Mouse (Mus musculus): Measurements from ENCODE around the gene Sspo. TPM values are rescaled to one million over a fixed set of nuclear protein-coding genes. Genes with fewer than 3 reads are reported as not detected.

Gene Sspo
- total and polyA plus RNA-seq, 3 experiments, result 0.08 to 0.42 (median 0.17) TPM

- no peaks in the 10 kb centered on the region for H3K9me3 ChIP-seq (replicated peaks; ENCODE audit: low read length)
- H3K36me3 ChIP-seq (replicated peaks in 1 of 2; ENCODE audit: control insufficient read depth in 1 of 2, insufficient read depth in 1 of 2, low read length in 1 of 2), result peaks cover 3 to 33% of the 10 kb centered on the region in 2 experiments
- no peak overlapping the region for H3K4me3 ChIP-seq (replicated peaks in 1 of 3; ENCODE audit: low read depth in 2 of 3, low read length in 2 of 3, poor library complexity in 1 of 3)
- no peaks in the 10 kb centered on the region for H3K27me3 ChIP-seq (replicated peaks)
- no peak overlapping the region for H3K9ac ChIP-seq (ENCODE audit: insufficient read depth, low read depth)
- H3K4me1 ChIP-seq (ENCODE audit: control insufficient read depth in 1 of 2, insufficient read depth in 2 of 2), result peaks cover 0 to 18% of the 10 kb centered on the region in 2 experiments; a peak in 2 of 4 replicates
- TF ChIP-seq MYC (IDR thresholded peaks at IDR 0.05; ENCODE audit: low read depth, low read length) (no peak), TCF12 (IDR thresholded peaks at IDR 0.05; ENCODE audit: low read depth, low read length) (no peak), POLR2AphosphoS2 (IDR thresholded peaks at IDR 0.05; ENCODE audit: low read depth, low read length) (no peak), E2F4 (IDR thresholded peaks at IDR 0.05; ENCODE audit: insufficient replicate concordance, low read depth, low read length) (no peak), ZKSCAN1 (IDR thresholded peaks at IDR 0.05; ENCODE audit: borderline replicate concordance, low read depth, low read length) (no peak), POLR2A (IDR thresholded peaks at IDR 0.05; ENCODE audit: low read depth, low read length) (no peak), CHD1 (IDR thresholded peaks at IDR 0.05; ENCODE audit: low read depth, low read length) (no peak), NELFE (IDR thresholded peaks at IDR 0.05; ENCODE audit: low read depth, low read length) (no peak), PAX5 (IDR thresholded peaks at IDR 0.05; ENCODE audit: low read length) (no peak), MXI1 (IDR thresholded peaks at IDR 0.05; ENCODE audit: low read depth, low read length) (no peak), USF1 (IDR thresholded peaks at IDR 0.05; ENCODE audit: low read depth, low read length) (no peak), SIN3A (IDR thresholded peaks at IDR 0.05; ENCODE audit: low read length) (no peak)
- in situ Hi-C loops (cut with MboI; ENCODE audit: low pct_ligation_motif_present, low pct_unique_long_range_greater_than_20kb, low sequenced_read_pairs) (loop anchor here (5.0 to 25.0 kb wide), 2 partner anchors 81 to 349 kb away; no protein-coding TSS in a partner anchor), dilution Hi-C loops (cut with MboI; ENCODE audit: extremely low pct_ligation_motif_present, extremely low pct_unique_long_range_greater_than_20kb, low sequenced_read_pairs) (no loop called here)
- H3K27ac ChIP-seq (ENCODE audit: insufficient read depth, low read depth), result no peak overlapping the region
- DNase-seq (ENCODE audit: extremely low read depth), result peak; percentile 33
- H3K79me2 ChIP-seq (replicated peaks; ENCODE audit: control insufficient read depth, extremely low read depth, insufficient read depth, poor library complexity, severe bottlenecking), result no peaks in the 10 kb centered on the region
- no peak overlapping the region for H3K4me2 ChIP-seq (ENCODE audit: insufficient read depth, low read depth, poor library complexity, severe bottlenecking)
Measured at GRCm38 (mm10) chr6:48536091-48536490, 88.1 kb downstream of the Sspo start.

DNA sequence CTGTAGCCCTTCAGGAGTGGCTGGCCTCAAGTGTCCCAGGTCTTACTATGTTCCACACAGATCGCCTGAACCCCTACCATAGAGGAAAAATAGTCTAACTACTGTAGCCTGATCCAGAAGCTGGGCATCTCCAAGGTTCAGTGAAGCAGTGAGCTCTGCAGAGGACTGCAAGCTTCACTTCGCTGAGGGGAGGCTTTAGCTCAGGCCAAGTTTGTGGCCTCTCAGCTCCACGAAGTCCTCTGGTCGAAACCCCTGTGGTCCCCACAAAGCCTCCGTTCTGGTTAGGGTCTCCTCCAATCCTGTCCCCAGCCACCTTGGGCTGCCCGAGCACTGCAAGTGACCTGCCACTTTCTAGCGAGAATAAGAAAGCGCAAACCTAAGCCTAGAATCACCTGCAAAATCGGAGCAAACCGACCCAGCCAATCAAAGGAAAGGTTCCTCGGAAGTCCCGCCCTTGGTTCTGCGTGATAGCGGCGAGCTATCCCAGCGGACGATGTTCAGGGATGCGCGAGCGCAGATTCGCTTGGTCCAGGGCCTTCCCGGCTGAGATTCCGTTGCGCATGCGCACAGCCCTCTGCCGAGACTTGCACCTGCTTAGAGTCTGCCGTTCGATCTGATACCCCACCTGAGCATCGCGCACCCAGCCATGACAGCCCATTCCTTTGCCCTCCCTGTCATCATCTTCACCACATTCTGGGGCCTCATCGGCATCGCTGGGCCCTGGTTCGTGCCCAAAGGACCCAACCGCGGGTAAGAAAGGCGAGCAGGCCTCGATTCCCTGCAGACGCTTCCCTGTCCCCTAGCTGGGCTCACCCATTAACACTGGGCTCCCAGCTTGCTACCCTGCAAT lies 89.3 kb downstream of the Sspo start, which contains the start of gene Atp6v0e2:
Gene Atp6v0e2 (plus strand): TSS at position 511 of the 850 bp plus-strand sequence.
- in situ Hi-C loops (cut with MboI; ENCODE audit: low pct_ligation_motif_present, low pct_unique_long_range_greater_than_20kb, low sequenced_read_pairs), result loop anchor here (5.0 to 25.0 kb wide), 2 partner anchors 80 to 350 kb away; no protein-coding TSS in a partner anchor
- no peak within 1 kb of the TSS for H3K4me3 ChIP-seq (replicated peaks in 1 of 3; ENCODE audit: low read depth in 2 of 3, low read length in 2 of 3, poor library complexity in 1 of 3)
- dilution Hi-C loops (cut with MboI; ENCODE audit: extremely low pct_ligation_motif_present, extremely low pct_unique_long_range_greater_than_20kb, low sequenced_read_pairs), result no loop called here
- H3K36me3 ChIP-seq (replicated peaks in 1 of 2; ENCODE audit: control insufficient read depth in 1 of 2, insufficient read depth in 1 of 2, low read length in 1 of 2), result peaks cover 3 to 21% of the 10 kb centered on the region in 2 experiments
- H3K27me3 ChIP-seq (replicated peaks), result no peaks in the 10 kb centered on the region
- no peaks in the 10 kb centered on the region for H3K9me3 ChIP-seq (replicated peaks; ENCODE audit: low read length)
- H3K4me1 ChIP-seq (ENCODE audit: control insufficient read depth in 1 of 2, insufficient read depth in 2 of 2), result peaks cover 0 to 18% of the 10 kb centered on the region in 2 experiments; a peak in 2 of 4 replicates
- H3K27ac ChIP-seq (ENCODE audit: insufficient read depth, low read depth), result no peak within 1 kb of the TSS
- no peak within 1 kb of the TSS for H3K4me2 ChIP-seq (ENCODE audit: insufficient read depth, low read depth, poor library complexity, severe bottlenecking)
- H3K9ac ChIP-seq (ENCODE audit: insufficient read depth, low read depth), result no peak within 1 kb of the TSS
- no peak for DNase-seq (ENCODE audit: extremely low read depth)
- TF ChIP-seq E2F4 (IDR thresholded peaks at IDR 0.05; ENCODE audit: insufficient replicate concordance, low read depth, low read length) (no peak), POLR2A (IDR thresholded peaks at IDR 0.05; ENCODE audit: low read depth, low read length) (no peak), SMC3 (IDR thresholded peaks at IDR 0.05; ENCODE audit: low read depth, low read length) (no peak), NELFE (IDR thresholded peaks at IDR 0.05; ENCODE audit: low read depth, low read length) (no peak), CHD2 (IDR thresholded peaks at IDR 0.05; ENCODE audit: low read length) (no peak), HCFC1 (IDR thresholded peaks at IDR 0.05; ENCODE audit: low read depth, low read length) (no peak)
- H3K79me2 ChIP-seq (replicated peaks; ENCODE audit: control insufficient read depth, extremely low read depth, insufficient read depth, poor library complexity, severe bottlenecking), result no peaks in the 10 kb centered on the region

Measured in CH12.LX (cell line).